Comparison of ENCODE assay signal across 30 mouse cellular contexts in the genomic region with DNA sequence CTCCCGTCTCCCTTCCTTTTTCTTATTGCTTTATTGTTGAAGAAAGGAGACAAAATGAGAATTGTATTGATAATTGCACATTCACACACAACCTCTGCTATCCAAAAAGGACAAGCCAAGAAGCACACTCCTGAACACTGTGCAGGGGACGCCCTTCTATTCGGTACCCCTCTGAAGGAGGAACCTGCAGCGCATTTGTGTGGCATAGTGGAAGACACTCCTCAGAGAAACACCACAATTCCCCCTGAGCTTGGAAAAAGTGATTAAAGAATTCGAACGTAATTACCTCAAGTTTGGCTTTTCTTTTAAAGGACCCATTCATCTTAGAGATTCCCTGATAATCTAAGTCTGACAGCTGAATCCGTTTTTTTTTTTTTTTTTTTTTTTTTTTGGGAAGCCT.
"Had no signal": no experiment of that assay in that cellular context is flagged by ENCODE, and none has a peak within 500 bp of the region (broad histone marks: within the 10 kb centered on the region; RNA-seq: fewer than 3 reads in every experiment).

No protein-coding gene starts in this region.

- H3K27ac ChIP-seq: limb, embryonic 10.5 days; limb, embryonic 12.5 days; limb, embryonic 13.5 days; limb, embryonic 15.5 days; liver, embryonic 12.5 days; liver, embryonic 13.5 days; liver, embryonic 14.5 days; liver, embryonic 15.5 days; macrophage; midbrain, embryonic 10.5 days; midbrain, embryonic 12.5 days; midbrain, embryonic 13.5 days; midbrain, embryonic 15.5 days; neural tube, embryonic 12.5 days; neural tube, embryonic 13.5 days had no signal

- H3K4me1 ChIP-seq: liver, embryonic 15.5 days had no signal

- H3K9me3 ChIP-seq: limb, embryonic 10.5 days; limb, embryonic 12.5 days; limb, embryonic 13.5 days; limb, embryonic 15.5 days; liver, embryonic 12.5 days; liver, embryonic 13.5 days; liver, embryonic 15.5 days; lung, embryonic 15.5 days; megakaryocyte, embryonic 14.5 days; midbrain, embryonic 10.5 days; midbrain, embryonic 12.5 days; midbrain, embryonic 13.5 days; midbrain, embryonic 15.5 days; neural tube, embryonic 12.5 days; neural tube, embryonic 13.5 days had no signal

- H3K36me3 ChIP-seq: limb, embryonic 10.5 days; limb, embryonic 12.5 days; limb, embryonic 13.5 days; limb, embryonic 15.5 days; liver, embryonic 12.5 days; liver, embryonic 13.5 days; liver, embryonic 15.5 days; lung, embryonic 15.5 days; midbrain, embryonic 10.5 days; midbrain, embryonic 12.5 days; midbrain, embryonic 13.5 days; midbrain, embryonic 15.5 days; neural tube, embryonic 12.5 days; neural tube, embryonic 13.5 days had no signal

- DNase-seq: left cerebral cortex, postnatal 4 days; liver; liver, embryonic 13.5 days; liver, postnatal 0 days; lung, adult 18-20 months; lung, adult 2 months; lung, embryonic 14.5 days; lung, postnatal 10 days; lung, postnatal 14 days; lung, postnatal 36 days; lung, postnatal 4 days; midbrain, embryonic 14.5 days had no signal

- H3K4me3 ChIP-seq: limb, embryonic 10.5 days; limb, embryonic 12.5 days; limb, embryonic 13.5 days; limb, embryonic 15.5 days; liver, embryonic 12.5 days; liver, embryonic 13.5 days; liver, embryonic 15.5 days; lung, embryonic 15.5 days; megakaryocyte, embryonic 14.5 days; midbrain, embryonic 10.5 days; midbrain, embryonic 12.5 days; midbrain, embryonic 13.5 days; midbrain, embryonic 15.5 days; myocyte; neural tube, embryonic 12.5 days; neural tube, embryonic 13.5 days had no signal

- H3K4me2 ChIP-seq: limb, embryonic 12.5 days; limb, embryonic 13.5 days; limb, embryonic 15.5 days; liver, embryonic 11.5 days; liver, embryonic 12.5 days; liver, embryonic 13.5 days; liver, embryonic 15.5 days; lung, embryonic 14.5 days; lung, embryonic 15.5 days; midbrain, embryonic 12.5 days; midbrain, embryonic 13.5 days; midbrain, embryonic 15.5 days; neural tube, embryonic 12.5 days; neural tube, embryonic 13.5 days had no signal

- H3K9ac ChIP-seq: limb, embryonic 12.5 days; limb, embryonic 13.5 days; limb, embryonic 15.5 days; liver, embryonic 12.5 days; liver, embryonic 13.5 days; liver, embryonic 14.5 days; liver, embryonic 15.5 days; liver, postnatal 0 days; lung, embryonic 14.5 days; lung, embryonic 15.5 days; midbrain, embryonic 12.5 days; midbrain, embryonic 13.5 days; midbrain, embryonic 15.5 days; neural tube, embryonic 12.5 days; neural tube, embryonic 13.5 days had no signal

- ATAC-seq: liver, embryonic 12.5 days; liver, postnatal 0 days; midbrain, embryonic 13.5 days; midbrain, embryonic 15.5 days had no signal

- H3K27me3 ChIP-seq: limb, embryonic 13.5 days; limb, embryonic 15.5 days; liver, embryonic 13.5 days; lung, embryonic 15.5 days; midbrain, embryonic 12.5 days; midbrain, embryonic 13.5 days; midbrain, embryonic 15.5 days; neural tube, embryonic 12.5 days; neural tube, embryonic 13.5 days had no signal
